Mouse (Mus musculus) adrenal gland, adult 2 months (tissue): Measurements from ENCODE around the gene Cacnb3. TPM values are rescaled to one million over a fixed set of nuclear protein-coding genes. Genes with fewer than 3 reads are reported as not detected.
"Not testable (repeated sequence)": the region's sequence is repeated elsewhere in the genome, so short reads cannot be mapped to it uniquely, and the experiment has no call there.

Experiments used
- DNase-seq: peaks from one replicate; pipeline ENCODE4 v3.0.0; 2021
- long read RNA-seq: library from polyadenylated mRNA; stranded (forward); transcript quantifications from one replicate; pipeline ENCODE4 v2.0.0, GENCODE M21; 2021
- polyA plus RNA-seq: library from polyadenylated mRNA; depleted of rRNA; stranded (reverse); fragments of >200 nt; gene quantifications from 2 replicates; pipeline ENCODE4 v1.2.3, GENCODE M21; 2012; rRNA removed
- total RNA-seq, 2 experiments: library from RNA; stranded (reverse); gene quantifications; 2 replicates each; pipeline ENCODE4 v1.2.3; 2021

The Cacnb3 gene
- 10 to 100 TPM; 12.8 to 17.7 TPM for total RNA-seq
- 25.9 and 31.1 TPM in 2 replicates for polyA plus RNA-seq
- long read RNA-seq, partial matches to known transcripts: 2 of 4 reads
- long read RNA-seq, other reads (novel, unspliced or antisense): 2 of 4 reads

GRCm38 (mm10) chr15:98630540-98630939 is at the start of gene Cacnb3:
Cacnb3 (plus strand) TSS chr15:98630840.
- no peak for DNase-seq

- no peak for DNase-seq
Measured at GRCm38 (mm10) chr15:98582410-98582809, 48.2 kb upstream of the Cacnb3 start.

- no peak for DNase-seq
Measured at GRCm38 (mm10) chr15:98582996-98583395, 47.6 kb upstream of the Cacnb3 start.

- no peak for DNase-seq
Measured at GRCm38 (mm10) chr15:98585421-98585820, 45.2 kb upstream of the Cacnb3 start.

GRCm38 (mm10) chr15:98586141-98586540 is 44.5 kb upstream of the Cacnb3 start:
- not testable (repeated sequence) for DNase-seq

- no peak for DNase-seq
Measured at GRCm38 (mm10) chr15:98587751-98588150, 42.9 kb upstream of the Cacnb3 start.

- DNase-seq: no peak
Measured at GRCm38 (mm10) chr15:98589640-98590336, 40.9 kb upstream of the Cacnb3 start.

GRCm38 (mm10) chr15:98591396-98591795 is 39.2 kb upstream of the Cacnb3 start:
- no peak for DNase-seq

GRCm38 (mm10) chr15:98594193-98594592 is 36.4 kb upstream of the Cacnb3 start:
- DNase-seq: no peak

- DNase-seq: no peak
Measured at GRCm38 (mm10) chr15:98595049-98595448, 35.6 kb upstream of the Cacnb3 start.

- DNase-seq: no peak
Measured at GRCm38 (mm10) chr15:98596609-98597008, 34.0 kb upstream of the Cacnb3 start.

- no peak for DNase-seq
Measured at GRCm38 (mm10) chr15:98600036-98600709, 30.5 kb upstream of the Cacnb3 start.

- no peak for DNase-seq
Measured at GRCm38 (mm10) chr15:98601832-98602190, 28.8 kb upstream of the Cacnb3 start.

- peak; percentile 41 for DNase-seq
Measured at GRCm38 (mm10) chr15:98602191-98602881, 28.3 kb upstream of the Cacnb3 start.

GRCm38 (mm10) chr15:98602921-98603458 is 27.6 kb upstream of the Cacnb3 start:
- no peak for DNase-seq

GRCm38 (mm10) chr15:98604041-98604575 is 26.5 kb upstream of the Cacnb3 start:
- no peak for DNase-seq

- DNase-seq: no peak
Measured at GRCm38 (mm10) chr15:98606051-98606536, 24.5 kb upstream of the Cacnb3 start.

GRCm38 (mm10) chr15:98606739-98607138 is 23.9 kb upstream of the Cacnb3 start:
- DNase-seq: no peak

GRCm38 (mm10) chr15:98607557-98607956 is 23.1 kb upstream of the Cacnb3 start:
- DNase-seq: peak; percentile 71

GRCm38 (mm10) chr15:98608058-98608783 is 22.4 kb upstream of the Cacnb3 start:
- peak; percentile 42 for DNase-seq

GRCm38 (mm10) chr15:98608784-98609250 is 21.8 kb upstream of the Cacnb3 start:
- DNase-seq: peak; percentile 40
